Mouse (Mus musculus): ENCODE results near the gene Olfr281. TPM values are rescaled to one million over a fixed set of nuclear protein-coding genes. Genes with fewer than 3 reads are reported as not detected.

Gene Olfr281
- total and polyA plus RNA-seq, 3 experiments: not detected

GRCm38 (mm10) chr15:98507321-98507720, 54.9 kb downstream of the Olfr281 start:
- Histone ChIP-seq H3K4me1 (ENCODE audit: control insufficient read depth, insufficient read depth, low read length) (peaks cover 11% of the 10 kb centered on the region), H3K79me2 (replicated peaks; ENCODE audit: control insufficient read depth, insufficient read depth, low read length) (no peaks in the 10 kb centered on the region), H3K27me3 (ENCODE audit: control insufficient read depth, insufficient read depth, low read length) (no peaks in the 10 kb centered on the region), H3K9ac (ENCODE audit: low read depth, low read length) (no peak overlapping the region), H3K36me3 (ENCODE audit: control insufficient read depth, insufficient read depth, low read length) (no peaks in the 10 kb centered on the region), H3K4me3 (no peak overlapping the region), H3K27ac (no peak overlapping the region)
- TF ChIP-seq EP300 (IDR thresholded peaks at IDR 0.05; ENCODE audit: insufficient read depth, low read depth, low read length): no peak
- no peak for TF ChIP-seq CTCF (IDR thresholded peaks at IDR 0.05)
- no peak for TF ChIP-seq POLR2A (IDR thresholded peaks at IDR 0.05; ENCODE audit: insufficient read depth, low read depth, low read length)
- intact Hi-C loops (cut with DNase I): loop anchor here (5.0 to 10.0 kb wide), 2 partner anchors 115 to 323 kb away; no protein-coding TSS in a partner anchor
- DNase-seq: no peak
- WGBS: 92% methylated on average over 6 of the region's 6 CpGs

DNA sequence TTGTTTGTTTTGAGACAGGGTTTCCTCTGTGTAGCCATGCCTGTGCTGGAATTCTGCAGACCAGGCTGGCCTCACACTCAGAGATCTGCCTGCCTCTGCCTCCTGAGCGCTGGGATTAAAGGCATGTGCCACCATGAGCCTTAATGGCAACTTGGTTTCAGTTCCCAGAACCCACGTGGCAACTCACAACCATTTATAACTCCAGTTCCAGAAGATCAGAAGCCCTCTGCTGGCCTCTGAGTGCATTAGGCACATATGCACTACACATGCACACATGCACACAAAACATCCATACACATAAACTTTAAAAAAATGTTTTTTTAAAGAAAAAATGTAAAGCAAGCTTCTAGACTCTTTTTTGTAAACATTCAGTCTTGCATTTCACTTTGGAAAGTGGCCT, 57.0 kb downstream of the Olfr281 start:
- Histone ChIP-seq H3K4me1 (ENCODE audit: control insufficient read depth, insufficient read depth, low read length) (peaks cover 18% of the 10 kb centered on the region), H3K36me3 (ENCODE audit: control insufficient read depth, insufficient read depth, low read length) (no peaks in the 10 kb centered on the region), H3K27me3 (ENCODE audit: control insufficient read depth, insufficient read depth, low read length) (no peaks in the 10 kb centered on the region), H3K4me3 (no peak overlapping the region), H3K79me2 (replicated peaks; ENCODE audit: control insufficient read depth, insufficient read depth, low read length) (no peaks in the 10 kb centered on the region), H3K27ac (no peak overlapping the region), H3K9ac (ENCODE audit: low read depth, low read length) (no peak overlapping the region)
- intact Hi-C loops (cut with DNase I): loop anchor here (5.0 to 10.0 kb wide), 2 partner anchors 117 to 325 kb away; no protein-coding TSS in a partner anchor
- TF ChIP-seq EP300 (IDR thresholded peaks at IDR 0.05; ENCODE audit: insufficient read depth, low read depth, low read length) (no peak), POLR2A (IDR thresholded peaks at IDR 0.05; ENCODE audit: insufficient read depth, low read depth, low read length) (no peak)
- no peak for DNase-seq
- 65% methylated on average over 2 of the region's 2 CpGs for WGBS

Other genes starting within 250 kb of the Olfr281 start
- gene Gm44579, start 231.6 kb upstream of the Olfr281 start, total RNA-seq (2021): not detected
- not detected in 2 replicates for gene Gm44579, start 231.6 kb upstream of the Olfr281 start, polyA plus RNA-seq (2012; rRNA removed)
- gene Olfr287, start 231.5 kb upstream of the Olfr281 start, total RNA-seq (2021): not detected
- gene Olfr287, start 231.5 kb upstream of the Olfr281 start, polyA plus RNA-seq (2012; rRNA removed): not detected in 2 replicates
- gene Olfr286, start 218.1 kb upstream of the Olfr281 start, total RNA-seq (2021): not detected
- gene Olfr286, start 218.1 kb upstream of the Olfr281 start, polyA plus RNA-seq (2012; rRNA removed): not detected in 2 replicates
- not detected for gene H1fnt, start 195.3 kb upstream of the Olfr281 start, total RNA-seq (2021)
- gene H1fnt, start 195.3 kb upstream of the Olfr281 start, polyA plus RNA-seq (2012; rRNA removed): 0.18 TPM in 2 replicates
- gene Zfp641, start 156.4 kb upstream of the Olfr281 start, total RNA-seq (2021): 1 to 10 TPM; 5.2 to 6.4 TPM
- 2.6 and 4.5 TPM in 2 replicates for gene Zfp641, start 156.4 kb upstream of the Olfr281 start, polyA plus RNA-seq (2012; rRNA removed)
- not detected for gene Olfr285, start 135.2 kb upstream of the Olfr281 start, total RNA-seq (2021)
- gene Olfr285, start 135.2 kb upstream of the Olfr281 start, polyA plus RNA-seq (2012; rRNA removed): not detected in 2 replicates
- not detected for gene Olfr284, start 111.6 kb upstream of the Olfr281 start, total RNA-seq (2021)
- not detected in 2 replicates for gene Olfr284, start 111.6 kb upstream of the Olfr281 start, polyA plus RNA-seq (2012; rRNA removed)
- not detected for gene Olfr283, start 71.6 kb upstream of the Olfr281 start, total RNA-seq (2021)
- not detected in 2 replicates for gene Olfr283, start 71.6 kb upstream of the Olfr281 start, polyA plus RNA-seq (2012; rRNA removed)
- not detected for gene Olfr282, start 21.4 kb upstream of the Olfr281 start, total RNA-seq (2021)
- gene Olfr282, start 21.4 kb upstream of the Olfr281 start, polyA plus RNA-seq (2012; rRNA removed): not detected in 2 replicates
- gene OR5BS1P, start 17.3 kb downstream of the Olfr281 start, total RNA-seq (2021): not detected
- gene OR5BS1P, start 17.3 kb downstream of the Olfr281 start, polyA plus RNA-seq (2012; rRNA removed): not detected in 2 replicates
- not detected for gene Lalba, start 30.1 kb downstream of the Olfr281 start, total RNA-seq (2021)
- 0.45 TPM in 1 of 2 replicates, not detected in the other for gene Lalba, start 30.1 kb downstream of the Olfr281 start, polyA plus RNA-seq (2012; rRNA removed)
- gene Olfr279, start 39.8 kb downstream of the Olfr281 start, total RNA-seq (2021): not detected
- gene Olfr279, start 39.8 kb downstream of the Olfr281 start, polyA plus RNA-seq (2012; rRNA removed): not detected in 2 replicates
- 10 to 100 TPM; 74.5 to 86.0 TPM for gene Kansl2, start 81.7 kb downstream of the Olfr281 start, total RNA-seq (2021)
- 37.0 and 50.2 TPM in 2 replicates for gene Kansl2, start 81.7 kb downstream of the Olfr281 start, polyA plus RNA-seq (2012; rRNA removed)
- gene Ccnt1, start 118.3 kb downstream of the Olfr281 start, total RNA-seq (2021): 10 to 100 TPM; 26.8 to 27.6 TPM
- 9.3 and 15.4 TPM in 2 replicates for gene Ccnt1, start 118.3 kb downstream of the Olfr281 start, polyA plus RNA-seq (2012; rRNA removed)
- gene 4930415O20Rik, start 118.4 kb downstream of the Olfr281 start, total RNA-seq (2021): 1 to 10 TPM; 1.6 to 2.1 TPM
- not detected in 2 replicates for gene 4930415O20Rik, start 118.4 kb downstream of the Olfr281 start, polyA plus RNA-seq (2012; rRNA removed)
- gene Adcy6, start 157.5 kb downstream of the Olfr281 start, total RNA-seq (2021): 100 to 1,000 TPM; 153 to 220 TPM
- 136 and 211 TPM in 2 replicates for gene Adcy6, start 157.5 kb downstream of the Olfr281 start, polyA plus RNA-seq (2012; rRNA removed)
- gene Cacnb3, start 178.3 kb downstream of the Olfr281 start, total RNA-seq (2021): 1 to 10 TPM; 2.6 to 2.7 TPM
- 6.5 and 7.7 TPM in 2 replicates for gene Cacnb3, start 178.3 kb downstream of the Olfr281 start, polyA plus RNA-seq (2012; rRNA removed)
- gene Ddx23, start 210.3 kb downstream of the Olfr281 start, total RNA-seq (2021): 10 to 100 TPM; 47.9 to 55.4 TPM
- gene Ddx23, start 210.3 kb downstream of the Olfr281 start, polyA plus RNA-seq (2012; rRNA removed): 18.9 and 30.7 TPM in 2 replicates
- 1 to 10 TPM; 1.1 to 1.3 TPM for gene Rnd1, start 224.9 kb downstream of the Olfr281 start, total RNA-seq (2021)
- 2.6 and 3.3 TPM in 2 replicates for gene Rnd1, start 224.9 kb downstream of the Olfr281 start, polyA plus RNA-seq (2012; rRNA removed)